Mouse (Mus musculus): Measurements from ENCODE around the gene Gal3st2b. TPM values are rescaled to one million over a fixed set of nuclear protein-coding genes. Genes with fewer than 3 reads are reported as not detected.
"Not testable (repeated sequence)": the region's sequence is repeated elsewhere in the genome, so short reads cannot be mapped to it uniquely, and the experiment has no call there.

Gal3st2b gene
- polyA plus RNA-seq (2014; fragmentation: Nextera tagmentation; extraction: Ambion mirVana) = not detected in 2 replicates

DNA sequence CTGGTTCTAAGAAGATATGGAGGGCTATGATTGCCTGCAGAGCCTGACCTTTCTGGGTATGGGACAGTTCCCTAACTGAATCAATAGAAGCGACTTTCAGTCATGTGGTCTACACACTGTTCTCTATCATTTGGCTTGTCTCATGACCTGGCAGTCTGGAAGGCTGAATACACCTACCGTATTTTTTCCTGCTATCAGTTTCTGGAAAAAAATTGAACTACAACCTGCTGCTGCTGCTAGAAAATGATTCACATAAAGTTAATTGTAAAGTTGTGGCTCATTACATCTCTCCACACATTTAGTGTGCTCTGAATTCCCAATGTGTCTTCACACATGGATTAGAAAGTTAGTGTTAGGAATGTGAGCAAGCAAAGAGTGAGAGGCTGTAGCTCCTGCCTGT, at the start of gene Gal3st2b:
Gal3st2b (plus strand) TSS at position 301 of the 400 bp plus-strand sequence.
- H3K27ac ChIP-seq (ENCODE audit: low read depth, low read length); H3K27me3 ChIP-seq (ENCODE audit: control insufficient read depth, insufficient read depth, low read length); H3K4me3 ChIP-seq (ENCODE audit: low read depth, low read length); H3K9ac ChIP-seq (ENCODE audit: low read depth, low read length); ATAC-seq (replicated peaks; ENCODE audit: insufficient number of reproducible peaks, low FRiP score, low TSS enrichment); H3K9me3 ChIP-seq (replicated peaks; ENCODE audit: control insufficient read depth, low read length); H3K4me2 ChIP-seq; H3K4me1 ChIP-seq (ENCODE audit: control insufficient read depth, insufficient read depth, low read length); H3K36me3 ChIP-seq (ENCODE audit: control insufficient read depth, insufficient read depth, low read length): not testable (repeated sequence)
- 82% methylated on average over 2 of the region's 2 CpGs for WGBS (ENCODE audit: insufficient replicate concordance)

DNA sequence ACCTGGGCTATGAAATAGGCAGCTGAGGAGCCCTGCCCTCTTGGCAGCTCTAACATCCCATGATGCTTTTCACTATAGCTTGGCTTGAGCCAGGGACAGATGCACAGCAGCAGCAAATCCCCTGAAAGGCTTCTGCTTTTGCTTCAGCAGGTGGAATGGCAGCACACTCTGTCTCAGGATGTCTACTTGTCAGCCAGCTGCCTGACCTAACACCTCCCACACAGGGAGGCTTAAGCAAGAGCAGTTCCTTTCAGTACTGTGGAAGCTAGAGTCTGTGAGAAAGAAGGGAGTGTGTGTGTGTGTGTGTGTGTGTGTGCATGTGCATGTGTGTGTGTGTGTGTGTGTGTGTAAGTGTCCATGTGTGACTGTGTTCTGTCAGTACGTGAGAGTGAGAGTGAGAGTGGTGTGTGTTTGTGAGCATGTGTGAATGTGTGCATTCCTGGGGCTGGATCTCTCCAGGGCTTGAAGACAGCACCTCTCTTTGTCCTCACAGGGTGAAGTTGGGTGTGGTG, 46.5 kb upstream of the Gal3st2b start:
- not testable (repeated sequence) for H3K27me3 ChIP-seq (ENCODE audit: control insufficient read depth, insufficient read depth, low read length); ATAC-seq (replicated peaks; ENCODE audit: insufficient number of reproducible peaks, low FRiP score, low TSS enrichment)
- 40% methylated on average over 1 of the region's 1 CpGs for WGBS (ENCODE audit: insufficient replicate concordance)

DNA sequence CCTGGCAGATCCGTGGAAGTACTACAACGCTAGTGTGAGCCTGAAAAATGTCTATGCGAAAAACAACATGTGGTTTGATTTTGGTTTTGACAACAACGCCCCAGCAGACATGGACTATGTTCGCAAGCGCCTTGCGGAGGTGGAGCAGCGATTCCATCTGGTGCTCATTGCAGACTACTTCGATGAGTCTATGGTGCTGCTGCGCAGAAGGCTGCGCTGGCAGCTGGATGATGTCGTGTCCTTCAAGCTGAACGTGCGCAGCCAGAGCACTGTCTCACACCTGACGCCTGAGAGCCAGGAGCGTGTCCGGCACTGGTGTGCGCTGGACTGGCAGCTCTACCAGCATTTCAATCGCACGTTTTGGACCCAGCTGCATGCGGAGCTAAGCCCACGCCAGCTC, 43.7 kb upstream of the Gal3st2b start:
- ATAC-seq (replicated peaks; ENCODE audit: insufficient number of reproducible peaks, low FRiP score, low TSS enrichment); H3K27me3 ChIP-seq (ENCODE audit: control insufficient read depth, insufficient read depth, low read length); H3K4me1 ChIP-seq (ENCODE audit: control insufficient read depth, insufficient read depth, low read length); H3K4me3 ChIP-seq (ENCODE audit: low read depth, low read length); H3K36me3 ChIP-seq (ENCODE audit: control insufficient read depth, insufficient read depth, low read length); H3K27ac ChIP-seq (ENCODE audit: low read depth, low read length); H3K9me3 ChIP-seq (replicated peaks; ENCODE audit: control insufficient read depth, low read length); H3K9ac ChIP-seq (ENCODE audit: low read depth, low read length); H3K4me2 ChIP-seq: not testable (repeated sequence)
- WGBS (ENCODE audit: insufficient replicate concordance) = 94% methylated on average over 9 of the region's 22 CpGs

More for the DNA sequence above, 46.5 kb upstream of the Gal3st2b start:
- not testable (repeated sequence) for H3K4me1 ChIP-seq (ENCODE audit: control insufficient read depth, insufficient read depth, low read length); H3K4me2 ChIP-seq; H3K27ac ChIP-seq (ENCODE audit: low read depth, low read length); H3K4me3 ChIP-seq (ENCODE audit: low read depth, low read length); H3K9me3 ChIP-seq (replicated peaks; ENCODE audit: control insufficient read depth, low read length); H3K36me3 ChIP-seq (ENCODE audit: control insufficient read depth, insufficient read depth, low read length); H3K9ac ChIP-seq (ENCODE audit: low read depth, low read length)

DNA sequence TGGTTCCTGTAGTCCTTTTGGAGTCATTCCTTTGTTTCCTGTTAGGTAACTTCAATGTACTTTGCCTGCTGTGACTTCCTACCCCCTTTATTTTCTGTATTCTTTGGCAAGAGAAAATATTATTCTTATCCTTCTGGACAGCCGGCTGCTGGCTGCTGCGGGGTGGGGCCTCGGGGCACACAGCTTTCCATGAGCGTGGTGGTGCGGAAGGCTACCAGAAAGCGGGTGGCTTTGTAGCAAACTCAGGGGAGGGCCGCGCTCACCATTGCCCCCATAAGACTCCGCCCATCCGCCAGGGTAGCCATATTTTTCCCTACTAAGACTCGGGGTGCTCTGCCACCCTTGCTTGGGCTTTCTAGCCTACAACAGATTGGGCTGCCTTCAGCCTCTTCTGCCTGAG, 36.3 kb upstream of the Gal3st2b start:
- no CpG with 5 or more reads among the region's 11 CpGs for WGBS (ENCODE audit: insufficient replicate concordance)
- not testable (repeated sequence) for ATAC-seq (replicated peaks; ENCODE audit: insufficient number of reproducible peaks, low FRiP score, low TSS enrichment); H3K27ac ChIP-seq (ENCODE audit: low read depth, low read length)

DNA sequence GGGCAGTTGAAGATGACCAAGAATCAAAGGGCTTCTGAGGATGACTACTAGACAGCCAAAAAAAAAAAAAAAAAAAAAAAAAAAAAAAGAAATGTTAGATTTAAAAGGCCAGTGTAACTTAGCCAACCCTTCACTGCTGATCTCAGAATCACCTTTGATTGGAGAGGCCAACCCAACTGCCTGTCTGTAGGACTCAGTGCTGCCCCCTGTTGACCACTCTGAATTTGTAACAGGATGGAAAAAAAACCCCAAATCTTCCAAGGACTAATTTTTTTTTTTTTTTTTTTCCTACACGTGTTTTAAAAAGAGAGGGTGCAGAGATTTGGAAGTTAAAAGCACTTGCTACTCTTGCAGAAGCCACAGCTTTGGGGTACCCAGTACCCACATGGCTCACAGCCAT, 27.2 kb upstream of the Gal3st2b start:
- WGBS (ENCODE audit: insufficient replicate concordance) = 47% methylated on average over 1 of the region's 1 CpGs
- H3K36me3 ChIP-seq (ENCODE audit: control insufficient read depth, insufficient read depth, low read length) = not testable (repeated sequence)

More for the DNA sequence above, 36.3 kb upstream of the Gal3st2b start:
- H3K4me1 ChIP-seq (ENCODE audit: control insufficient read depth, insufficient read depth, low read length); H3K9ac ChIP-seq (ENCODE audit: low read depth, low read length); H3K4me2 ChIP-seq; H3K36me3 ChIP-seq (ENCODE audit: control insufficient read depth, insufficient read depth, low read length); H3K9me3 ChIP-seq (replicated peaks; ENCODE audit: control insufficient read depth, low read length); H3K27me3 ChIP-seq (ENCODE audit: control insufficient read depth, insufficient read depth, low read length); H3K4me3 ChIP-seq (ENCODE audit: low read depth, low read length): not testable (repeated sequence)

DNA sequence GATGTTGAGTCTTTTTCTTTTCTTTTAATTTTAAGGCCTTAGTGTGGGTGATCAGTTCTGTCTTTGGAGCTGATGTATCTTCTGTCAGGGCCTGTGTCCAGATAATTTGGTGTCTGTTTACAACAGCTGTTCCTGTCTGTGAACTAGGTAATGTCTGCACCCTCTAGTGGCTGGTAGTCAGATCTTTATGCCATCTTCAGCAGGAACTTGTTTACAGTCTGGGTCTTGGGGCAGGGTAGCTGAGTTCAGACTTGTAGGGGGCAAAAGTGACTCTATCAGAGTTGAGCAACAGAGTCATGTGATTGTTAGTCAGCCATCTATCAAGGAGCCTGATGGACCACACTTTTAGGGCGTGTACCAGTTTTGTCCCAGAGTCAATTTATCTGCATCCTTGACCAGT, 20.7 kb upstream of the Gal3st2b start:
- H3K36me3 ChIP-seq (ENCODE audit: control insufficient read depth, insufficient read depth, low read length); H3K4me2 ChIP-seq; H3K9me3 ChIP-seq (replicated peaks; ENCODE audit: control insufficient read depth, low read length); H3K4me1 ChIP-seq (ENCODE audit: control insufficient read depth, insufficient read depth, low read length); H3K4me3 ChIP-seq (ENCODE audit: low read depth, low read length); H3K9ac ChIP-seq (ENCODE audit: low read depth, low read length); H3K27ac ChIP-seq (ENCODE audit: low read depth, low read length); ATAC-seq (replicated peaks; ENCODE audit: insufficient number of reproducible peaks, low FRiP score, low TSS enrichment); H3K27me3 ChIP-seq (ENCODE audit: control insufficient read depth, insufficient read depth, low read length): not testable (repeated sequence)
- WGBS (ENCODE audit: insufficient replicate concordance) = no CpG with 5 or more reads among the region's 1 CpGs

More for the DNA sequence above, 27.2 kb upstream of the Gal3st2b start:
- not testable (repeated sequence) for H3K4me3 ChIP-seq (ENCODE audit: low read depth, low read length); H3K9ac ChIP-seq (ENCODE audit: low read depth, low read length); H3K27me3 ChIP-seq (ENCODE audit: control insufficient read depth, insufficient read depth, low read length); H3K4me1 ChIP-seq (ENCODE audit: control insufficient read depth, insufficient read depth, low read length); ATAC-seq (replicated peaks; ENCODE audit: insufficient number of reproducible peaks, low FRiP score, low TSS enrichment); H3K4me2 ChIP-seq; H3K27ac ChIP-seq (ENCODE audit: low read depth, low read length); H3K9me3 ChIP-seq (replicated peaks; ENCODE audit: control insufficient read depth, low read length)

DNA sequence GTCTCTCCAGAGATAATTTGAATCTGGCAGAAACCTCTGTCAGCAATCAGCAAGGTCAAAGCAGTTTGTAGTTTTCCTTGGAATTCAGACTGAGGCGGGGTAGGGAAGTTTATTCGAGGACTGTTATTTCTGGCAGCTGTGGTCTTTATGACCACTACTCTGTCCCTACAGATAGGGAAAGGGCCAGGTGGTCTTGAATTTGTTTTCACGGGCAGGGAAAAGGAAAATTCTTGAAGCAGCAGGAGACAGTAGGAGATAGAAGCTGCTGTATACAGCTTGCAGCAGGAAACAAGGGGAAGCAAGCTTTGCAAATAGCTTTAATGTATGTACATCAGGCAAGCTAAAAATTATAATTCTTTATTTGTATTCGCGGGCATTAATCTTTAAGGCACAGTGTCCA, 16.8 kb upstream of the Gal3st2b start:
- H3K36me3 ChIP-seq (ENCODE audit: control insufficient read depth, insufficient read depth, low read length) = not testable (repeated sequence)

DNA sequence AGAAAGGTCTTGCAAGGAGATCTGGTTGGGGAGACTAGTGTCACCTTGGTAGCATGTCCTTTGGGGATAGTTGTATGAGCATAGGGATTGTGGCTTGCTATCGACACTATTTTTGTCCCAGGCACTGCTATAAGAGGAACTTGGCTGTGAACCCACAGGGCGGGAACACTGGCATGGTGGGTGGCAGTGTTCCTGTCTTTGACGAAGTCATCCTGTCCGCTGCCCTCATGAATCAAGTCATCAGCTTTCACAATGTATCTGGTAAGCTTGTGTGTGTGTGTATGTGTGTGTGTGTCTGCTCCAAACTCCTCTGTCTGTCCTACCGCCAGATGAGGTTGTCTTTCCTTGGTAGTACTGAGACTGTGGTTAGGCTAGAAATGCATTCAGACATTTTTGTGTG, 11.4 kb upstream of the Gal3st2b start:
- H3K4me3 ChIP-seq (ENCODE audit: low read depth, low read length); H3K4me2 ChIP-seq; ATAC-seq (replicated peaks; ENCODE audit: insufficient number of reproducible peaks, low FRiP score, low TSS enrichment); H3K36me3 ChIP-seq (ENCODE audit: control insufficient read depth, insufficient read depth, low read length); H3K27ac ChIP-seq (ENCODE audit: low read depth, low read length); H3K4me1 ChIP-seq (ENCODE audit: control insufficient read depth, insufficient read depth, low read length); H3K9me3 ChIP-seq (replicated peaks; ENCODE audit: control insufficient read depth, low read length); H3K27me3 ChIP-seq (ENCODE audit: control insufficient read depth, insufficient read depth, low read length); H3K9ac ChIP-seq (ENCODE audit: low read depth, low read length): not testable (repeated sequence)
- 83% methylated on average over 3 of the region's 5 CpGs for WGBS (ENCODE audit: insufficient replicate concordance)

More for the DNA sequence above, 16.8 kb upstream of the Gal3st2b start:
- not testable (repeated sequence) for H3K9me3 ChIP-seq (replicated peaks; ENCODE audit: control insufficient read depth, low read length); ATAC-seq (replicated peaks; ENCODE audit: insufficient number of reproducible peaks, low FRiP score, low TSS enrichment); H3K27me3 ChIP-seq (ENCODE audit: control insufficient read depth, insufficient read depth, low read length); H3K4me1 ChIP-seq (ENCODE audit: control insufficient read depth, insufficient read depth, low read length); H3K4me3 ChIP-seq (ENCODE audit: low read depth, low read length); H3K27ac ChIP-seq (ENCODE audit: low read depth, low read length); H3K9ac ChIP-seq (ENCODE audit: low read depth, low read length); H3K4me2 ChIP-seq
- WGBS (ENCODE audit: insufficient replicate concordance) = 15% methylated on average over 3 of the region's 5 CpGs

DNA sequence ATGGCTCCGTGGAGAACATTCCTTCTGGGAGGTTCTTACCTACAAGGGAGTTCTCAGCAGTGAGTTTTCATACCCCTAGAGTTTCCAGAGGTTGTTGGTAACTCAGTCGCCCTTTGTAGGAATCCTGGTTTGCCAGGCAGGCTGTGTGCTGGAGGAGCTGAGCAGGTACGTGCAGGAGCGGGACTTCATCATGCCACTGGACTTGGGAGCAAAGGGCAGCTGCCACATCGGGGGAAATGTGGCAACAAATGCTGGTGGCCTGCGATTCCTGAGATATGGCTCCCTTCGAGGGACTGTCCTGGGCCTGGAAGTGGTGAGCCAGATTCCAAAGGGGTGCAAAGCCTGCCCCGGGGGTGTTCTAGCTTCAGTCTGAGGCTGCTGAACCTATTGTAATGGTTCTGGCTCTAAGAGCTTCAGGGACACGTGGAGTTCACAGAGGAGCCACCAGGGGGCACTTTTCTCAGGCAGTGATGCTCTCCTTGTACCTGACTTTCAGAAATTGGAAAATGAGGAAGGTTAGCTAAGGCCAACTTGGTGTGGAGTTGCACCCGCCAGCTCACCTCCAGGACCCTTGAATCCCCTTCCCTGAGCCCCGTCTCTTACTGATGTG, 9.0 kb upstream of the Gal3st2b start:
- not testable (repeated sequence) for ATAC-seq (replicated peaks; ENCODE audit: insufficient number of reproducible peaks, low FRiP score, low TSS enrichment); H3K9ac ChIP-seq (ENCODE audit: low read depth, low read length); H3K27ac ChIP-seq (ENCODE audit: low read depth, low read length); H3K4me1 ChIP-seq (ENCODE audit: control insufficient read depth, insufficient read depth, low read length); H3K27me3 ChIP-seq (ENCODE audit: control insufficient read depth, insufficient read depth, low read length); H3K9me3 ChIP-seq (replicated peaks; ENCODE audit: control insufficient read depth, low read length); H3K4me2 ChIP-seq; H3K4me3 ChIP-seq (ENCODE audit: low read depth, low read length); H3K36me3 ChIP-seq (ENCODE audit: control insufficient read depth, insufficient read depth, low read length)
- no CpG with 5 or more reads among the region's 11 CpGs for WGBS (ENCODE audit: insufficient replicate concordance)
